Mouse (Mus musculus) left cerebral cortex, postnatal 36 days (tissue): ENCODE data around the gene Olfr720. TPM values are rescaled to one million over a fixed set of nuclear protein-coding genes. Genes with fewer than 3 reads are reported as not detected.

ENCODE experiments used
- DNase-seq, 2 experiments: peaks; one replicate each; pipeline ENCODE4 v3.0.0; 2021 to 2022; ENCODE audit warnings: low spot score in 2 of 2, mixed read lengths in 1 of 2
- intact Hi-C: fragments of 180-260 bp; cut with DNase I; formaldehyde crosslinking; loops from one replicate; pipeline ENCODE4 v1.15.1; 2025
- total RNA-seq, 2 experiments: library from RNA; stranded (reverse); gene quantifications; 2 replicates each; pipeline ENCODE4 v1.2.3; 2021

Olfr720 gene
- total RNA-seq: not detected

DNA sequence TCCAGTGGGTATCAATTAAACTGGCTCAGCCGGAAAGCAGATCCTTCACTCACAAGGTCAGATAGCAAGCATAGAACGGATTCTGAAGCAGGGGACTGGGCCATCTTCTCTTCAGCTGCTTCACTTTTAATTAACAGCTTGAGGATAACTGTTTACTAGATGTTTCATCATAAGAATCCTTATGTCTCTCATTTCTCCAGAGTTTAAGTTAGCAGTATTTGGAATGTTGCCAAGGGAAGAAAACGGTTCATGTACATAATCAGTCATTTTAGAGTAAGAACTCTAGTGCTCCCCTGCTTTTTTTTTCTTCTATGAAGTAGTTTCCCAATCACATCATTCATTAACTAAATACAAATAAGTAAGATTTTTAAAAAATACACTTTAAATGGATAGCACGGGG lies at the start of gene Olfr720:
TSS of gene Olfr720 (minus strand) at position 101 of the 400 bp plus-strand sequence.
- intact Hi-C loops: no loop called here
- no peak for DNase-seq

Other genes starting within 250 kb of the Olfr720 start
- 10 to 100 TPM; 24.4 to 30.5 TPM for gene Atxn7, start 225.4 kb downstream of the Olfr720 start, total RNA-seq
- gene Thoc7, start 225.0 kb downstream of the Olfr720 start, total RNA-seq: 10 to 100 TPM; 90.6 to 96.9 TPM
- gene Psmd6, start 65.9 kb downstream of the Olfr720 start, total RNA-seq: 100 to 1,000 TPM; 101 to 112 TPM
- not detected for gene Olfr31, start 136.0 kb upstream of the Olfr720 start, total RNA-seq
- gene Il3ra, start 159.4 kb upstream of the Olfr720 start, total RNA-seq: 1 to 10 TPM; 3.6 to 3.9 TPM
- not detected for gene Olfr721-ps1, start 214.5 kb upstream of the Olfr720 start, total RNA-seq